Mouse (Mus musculus) bone marrow, adult 2 months (tissue): ENCODE data around the gene Fscn1.

ENCODE experiments used
- CTCF ChIP-seq: fragments of 200-500 bp; IDR thresholded peaks from 2 replicates; pipeline ENCODE4 v1.5.1; 2011; ENCODE audit warnings: low read length, control low read depth; ENCODE audit not compliant: control insufficient read depth, insufficient read depth
- POLR2A ChIP-seq: fragments of 200-500 bp; IDR thresholded peaks from 2 replicates; pipeline ENCODE4 v1.6.1; 2011; ENCODE audit warnings: low read depth, mild to moderate bottlenecking, control low read depth, low read length, borderline replicate concordance; ENCODE audit not compliant: control insufficient read depth

DNA sequence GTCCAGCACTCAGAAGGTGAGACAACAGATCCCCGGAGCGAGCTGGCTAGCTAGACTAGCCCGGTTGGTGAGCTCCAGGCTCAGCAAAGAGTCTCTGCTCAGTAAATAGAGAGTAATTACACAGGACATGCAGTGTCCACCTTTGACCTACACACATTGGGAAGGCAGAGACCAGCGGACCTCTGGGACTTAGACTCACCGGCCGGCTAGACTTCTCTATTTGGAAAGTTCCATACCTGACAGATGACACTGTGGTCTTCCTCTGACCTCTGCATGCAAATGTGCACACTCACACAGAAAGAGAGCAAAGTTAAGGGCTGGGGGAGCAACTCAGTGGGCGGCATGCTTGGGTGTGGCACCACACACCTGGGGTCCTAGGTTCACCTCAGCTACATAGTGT lies 12.7 kb upstream of the Fscn1 start:
- TF ChIP-seq POLR2A = no peak
- no peak for TF ChIP-seq CTCF
